Mouse (Mus musculus) heart, adult 2 months (tissue): ENCODE measurements around the gene Tubb2a. TPM values are rescaled to one million over a fixed set of nuclear protein-coding genes. Genes with fewer than 3 reads are reported as not detected.

Experiments
- DNase-seq, 2 experiments: peaks; one replicate each; pipeline ENCODE4 v3.0.0; 2021
- H3K27ac ChIP-seq: fragments of 200-600 bp; 2 replicates; pipeline ENCODE4 v1.8.1; 2022
- H3K27me3 ChIP-seq: fragments of 200-500 bp; 2 replicates; pipeline ENCODE4 v1.6.1; 2012; ENCODE audit warnings: mild to moderate bottlenecking, low read length, inconsistent platforms, mixed read lengths; ENCODE audit not compliant: control insufficient read depth, insufficient read depth
- H3K36me3 ChIP-seq: fragments of 200-500 bp; 2 replicates; pipeline ENCODE4 v1.6.1; 2012; ENCODE audit warnings: low read length, inconsistent platforms; ENCODE audit not compliant: control insufficient read depth, insufficient read depth
- H3K4me1 ChIP-seq: fragments of 200-500 bp; 2 replicates; pipeline ENCODE4 v1.6.1; 2011; ENCODE audit warnings: low read length; ENCODE audit not compliant: control insufficient read depth, insufficient read depth
- H3K4me3 ChIP-seq: fragments of 200-600 bp; 2 replicates; pipeline ENCODE4 v1.8.1; 2022
- H3K79me2 ChIP-seq: fragments of 200-500 bp; replicated peaks from 2 replicates; pipeline ENCODE4 v1.6.1; 2012; ENCODE audit warnings: mild to moderate bottlenecking, inconsistent platforms, low read length, moderate library complexity, mixed read lengths; ENCODE audit not compliant: control insufficient read depth, insufficient read depth
- H3K9ac ChIP-seq: fragments of 200-500 bp; 2 replicates; pipeline ENCODE4 v1.6.1; 2012; ENCODE audit warnings: low read depth, mild to moderate bottlenecking, control low read depth, inconsistent platforms, low read length, mixed read lengths
- CTCF ChIP-seq: fragments of 200-600 bp; IDR thresholded peaks from 2 replicates; pipeline ENCODE4 v1.8.1; 2022; ENCODE audit warnings: antibody characterized with exemption, mild to moderate bottlenecking, moderate library complexity
- EP300 ChIP-seq: fragments of 200-500 bp; IDR thresholded peaks from 2 replicates; pipeline ENCODE4 v1.6.1; 2011; ENCODE audit warnings: low read depth, low read length, control low read depth; ENCODE audit not compliant: insufficient read depth
- POLR2A ChIP-seq: fragments of 200-500 bp; IDR thresholded peaks from 2 replicates; pipeline ENCODE4 v1.6.1; 2011; ENCODE audit warnings: mild to moderate bottlenecking, low read depth, low read length, control low read depth; ENCODE audit not compliant: insufficient read depth
- WGBS: fragments of 180-500 bp; shearing (Covaris S2); methylation state at CpG from one replicate; pipeline ENCODE4 v1.1.7; 2018; 5-methylcytosine and 5-hydroxymethylcytosine counted together
- intact Hi-C: fragments of 180-260 bp; cut with DNase I; formaldehyde crosslinking; loops from one replicate; pipeline ENCODE4 v1.15.1; 2025
- polyA plus RNA-seq: library from polyadenylated mRNA; depleted of rRNA; stranded (reverse); fragments of >200 nt; gene quantifications from 2 replicates; pipeline ENCODE4 v1.2.3, GENCODE M21; 2012; rRNA removed
- total RNA-seq, 2 experiments: library from RNA; stranded (reverse); gene quantifications; 2 replicates each; pipeline ENCODE4 v1.2.3; 2021

The Tubb2a gene
- total and polyA plus RNA-seq, 3 experiments, result 42.9 to 95.2 (median 64.1) TPM

GRCm38 (mm10) chr13:34037172-34038055 is 40.4 kb downstream of the Tubb2a start, which contains the start of gene Bphl:
Bphl (plus strand) TSS chr13:34037597.
- Histone ChIP-seq H3K27ac (peak within 1 kb of the TSS; percentile 89), H3K4me1 (peaks cover 5% of the 10 kb centered on the region), H3K36me3 (no peaks in the 10 kb centered on the region), H3K4me3 (peak within 1 kb of the TSS; percentile 83), H3K79me2 (no peaks in the 10 kb centered on the region; the same call in 1 of the 2 replicates), H3K9ac (peak within 1 kb of the TSS; percentile 99), H3K27me3 (no peaks in the 10 kb centered on the region)
- DNase-seq, result peak; percentile 91 to 94
- intact Hi-C loops, result no loop called here
- TF ChIP-seq POLR2A (peak; percentile 86), CTCF (no peak), EP300 (no peak)
- WGBS, result under 1% methylated on average over 37 of the region's 37 CpGs

GRCm38 (mm10) chr13:34036726-34037125 is 41.1 kb downstream of the Tubb2a start:
- no peak overlapping the region for H3K9ac ChIP-seq
- WGBS, result 74% methylated on average over 5 of the region's 5 CpGs
- no peaks in the 10 kb centered on the region; the same call in 1 of the 2 replicates for H3K79me2 ChIP-seq
- peak overlapping the region; percentile 89; the same call in 1 of the 2 replicates for H3K27ac ChIP-seq
- DNase-seq, result no peak
- no peaks in the 10 kb centered on the region for H3K36me3 ChIP-seq
- H3K4me3 ChIP-seq, result no peak overlapping the region
- peaks cover 5% of the 10 kb centered on the region for H3K4me1 ChIP-seq
- no peak for TF ChIP-seq POLR2A
- TF ChIP-seq CTCF, result no peak
- TF ChIP-seq EP300, result no peak
- no peaks in the 10 kb centered on the region for H3K27me3 ChIP-seq
- intact Hi-C loops, result no loop called here

GRCm38 (mm10) chr13:34035424-34035823 is 42.4 kb downstream of the Tubb2a start:
- 73% methylated on average over 3 of the region's 3 CpGs for WGBS
- no peak for TF ChIP-seq EP300
- no peak for TF ChIP-seq POLR2A
- no peak for TF ChIP-seq CTCF
- intact Hi-C loops, result no loop called here

GRCm38 (mm10) chr13:34032041-34032440 is 45.8 kb downstream of the Tubb2a start:
- Histone ChIP-seq H3K79me2 (no peaks in the 10 kb centered on the region), H3K9ac (no peak overlapping the region), H3K27ac (no peak overlapping the region), H3K4me3 (no peak overlapping the region), H3K27me3 (no peaks in the 10 kb centered on the region), H3K4me1 (peaks cover under 1% of the 10 kb centered on the region), H3K36me3 (peaks cover 5% of the 10 kb centered on the region; the same call in 1 of the 2 replicates)
- 67% methylated on average over 2 of the region's 2 CpGs for WGBS
- intact Hi-C loops, result no loop called here
- DNase-seq, result no peak
- TF ChIP-seq EP300 (no peak), POLR2A (no peak), CTCF (no peak)

More at GRCm38 (mm10) chr13:34035424-34035823, 42.4 kb downstream of the Tubb2a start:
- H3K9ac ChIP-seq, result no peak overlapping the region
- no peak for DNase-seq
- peaks cover 5% of the 10 kb centered on the region for H3K4me1 ChIP-seq
- no peak overlapping the region for H3K27ac ChIP-seq
- H3K36me3 ChIP-seq, result 0 out of 2 replicates have a peak, but pooled peaks cover 1% of the 10 kb centered on the region
- no peaks in the 10 kb centered on the region; the same call in 1 of the 2 replicates for H3K79me2 ChIP-seq
- no peaks in the 10 kb centered on the region for H3K27me3 ChIP-seq
- no peak overlapping the region for H3K4me3 ChIP-seq

Other genes with a start within 250 kb of the Tubb2a start
- gene Serpinb6e, start 234.6 kb downstream of the Tubb2a start, total RNA-seq, result not detected
- gene Serpinb6e, start 234.6 kb downstream of the Tubb2a start, polyA plus RNA-seq, result not detected in 2 replicates
- not detected for gene Serpinb6c, start 172.3 kb downstream of the Tubb2a start, total RNA-seq
- not detected in 2 replicates for gene Serpinb6c, start 172.3 kb downstream of the Tubb2a start, polyA plus RNA-seq
- gene Nqo2, start 113.3 kb downstream of the Tubb2a start, total RNA-seq, result 10 to 100 TPM; 38.0 to 45.4 TPM
- gene Nqo2, start 113.3 kb downstream of the Tubb2a start, polyA plus RNA-seq, result 14.4 and 39.8 TPM in 2 replicates
- gene Ripk1, start 75.6 kb downstream of the Tubb2a start, total RNA-seq, result 1 to 10 TPM; 7.0 to 7.4 TPM
- gene Ripk1, start 75.6 kb downstream of the Tubb2a start, polyA plus RNA-seq, result 2.0 and 3.5 TPM in 2 replicates
- 100 to 1,000 TPM; 104 to 111 TPM for gene Serpinb6a, start 75.2 kb downstream of the Tubb2a start, total RNA-seq
- 51.2 and 79.7 TPM in 2 replicates for gene Serpinb6a, start 75.2 kb downstream of the Tubb2a start, polyA plus RNA-seq
- gene Bphl, start 40.4 kb downstream of the Tubb2a start, total RNA-seq, result 10 to 100 TPM; 32.5 to 35.3 TPM
- 29.8 and 43.3 TPM in 2 replicates for gene Bphl, start 40.4 kb downstream of the Tubb2a start, polyA plus RNA-seq
- 1 to 10 TPM; 2.6 to 5.3 TPM for gene Tubb2b, start 52.5 kb upstream of the Tubb2a start, total RNA-seq
- gene Tubb2b, start 52.5 kb upstream of the Tubb2a start, polyA plus RNA-seq, result 6.2 and 7.8 TPM in 2 replicates
- gene Psmg4, start 85.0 kb upstream of the Tubb2a start, total RNA-seq, result 10 to 100 TPM; 23.1 to 29.0 TPM
- 32.2 and 51.2 TPM in 2 replicates for gene Psmg4, start 85.0 kb upstream of the Tubb2a start, polyA plus RNA-seq